Mouse (Mus musculus): ENCODE data around the gene Il4ra. TPM values are rescaled to one million over a fixed set of nuclear protein-coding genes. Genes with fewer than 3 reads are reported as not detected.

The Il4ra gene
- polyA plus RNA-seq, 1 experiment from 2014 or later: 2.6 TPM

Other genes with a start within 250 kb of the Il4ra start
- gene Kdm8, start 107.4 kb upstream of the Il4ra start, polyA plus RNA-seq (2014; fragmentation: Nextera tagmentation; extraction: Ambion mirVana): 15.2 and 16.0 TPM in 2 replicates
- gene Nsmce1, start 60.5 kb upstream of the Il4ra start, polyA plus RNA-seq (2014; fragmentation: Nextera tagmentation; extraction: Ambion mirVana): 124 and 127 TPM in 2 replicates
- gene Il21r, start 51.3 kb downstream of the Il4ra start, polyA plus RNA-seq (2014; fragmentation: Nextera tagmentation; extraction: Ambion mirVana): 0.11 and 0.20 TPM in 2 replicates
- 34.1 and 38.2 TPM in 2 replicates for gene Gtf3c1, start 155.7 kb downstream of the Il4ra start, polyA plus RNA-seq (2014; fragmentation: Nextera tagmentation; extraction: Ambion mirVana)
- 11.3 and 11.5 TPM in 2 replicates for gene D430042O09Rik, start 155.8 kb downstream of the Il4ra start, polyA plus RNA-seq (2014; fragmentation: Nextera tagmentation; extraction: Ambion mirVana)

All from limb, embryonic 11.5 days (tissue).